Mouse (Mus musculus) intestine, embryonic 15.5 days (tissue): Measurements from ENCODE around the gene Fbh1. TPM values are rescaled to one million over a fixed set of nuclear protein-coding genes. Genes with fewer than 3 reads are reported as not detected.
A peak's percentile ranks its signal among the peaks of the same experiment; 100 is the strongest.

Experiments
- ATAC-seq: fragments of 200-750 bp; cut with Nextera tagmentation; 2 replicates; pipeline ENCODE4 v1.8.0; 2017; ENCODE audit warnings: moderate TSS enrichment, moderate library complexity
- H3K27ac ChIP-seq: fragments of 300-500 bp; sonication (generic); 2 replicates; pipeline ENCODE4 v1.5.1; 2015; ENCODE audit warnings: mild to moderate bottlenecking, inconsistent platforms
- H3K27me3 ChIP-seq: fragments of 300-500 bp; sonication (generic); replicated peaks from 2 replicates; pipeline ENCODE4 v1.6.1; 2015; ENCODE audit warnings: inconsistent platforms
- H3K36me3 ChIP-seq: fragments of 300-500 bp; sonication (generic); 2 replicates; pipeline ENCODE4 v1.6.1; 2015; ENCODE audit warnings: inconsistent platforms
- H3K4me1 ChIP-seq: fragments of 300-500 bp; sonication (generic); replicated peaks from 2 replicates; pipeline ENCODE4 v1.6.1; 2015; ENCODE audit warnings: inconsistent platforms
- H3K4me2 ChIP-seq: fragments of 300-500 bp; sonication (generic); replicated peaks from 2 replicates; pipeline ENCODE4 v1.6.1; 2015; ENCODE audit warnings: mild to moderate bottlenecking, inconsistent platforms
- H3K4me3 ChIP-seq: fragments of 300-500 bp; sonication (generic); replicated peaks from 2 replicates; pipeline ENCODE4 v1.5.1; 2015; ENCODE audit warnings: inconsistent platforms
- H3K9ac ChIP-seq: fragments of 300-500 bp; sonication (generic); 2 replicates; pipeline ENCODE4 v1.6.1; 2015; ENCODE audit warnings: inconsistent platforms
- H3K9me3 ChIP-seq: fragments of 300-500 bp; sonication (generic); 2 replicates; pipeline ENCODE4 v1.6.1; 2016; ENCODE audit warnings: inconsistent platforms
- WGBS: fragments of 180-500 bp; shearing (Covaris S2); methylation state at CpG from one replicate; pipeline ENCODE4 v1.1.7; 2015; 5-methylcytosine and 5-hydroxymethylcytosine counted together
- polyA plus RNA-seq: library from polyadenylated mRNA; unstranded; fragments of >200 nt; fragmentation: Nextera tagmentation; extraction: Ambion mirVana; gene quantifications from 2 replicates; pipeline ENCODE4 v1.2.1, GENCODE M21; 2015

The Fbh1 gene
- 108 and 110 TPM in 2 replicates for polyA plus RNA-seq

GRCm38 (mm10) chr2:11777091-11778068, at the start of gene Fbh1, which contains the start of gene Ankrd16:
Gene Fbh1, minus strand, starts transcription at chr2:11777582.
Gene Ankrd16, plus strand, starts transcription at chr2:11777876.
- Histone ChIP-seq H3K4me1 (peaks cover 6% of the 10 kb centered on the region), H3K4me2 (peak within 1 kb of the TSS; percentile 84), H3K27ac (peak within 1 kb of the TSS; percentile 98), H3K9me3 (no peaks in the 10 kb centered on the region), H3K4me3 (peak within 1 kb of the TSS; percentile 87), H3K36me3 (0 out of 2 replicates have a peak, but pooled peaks cover 7% of the 10 kb centered on the region), H3K9ac (peak within 1 kb of the TSS; percentile 89), H3K27me3 (no peaks in the 10 kb centered on the region)
- ATAC-seq: peak; percentile 96
- WGBS: under 1% methylated on average over 73 of the region's 73 CpGs

- ATAC-seq: no peak
- Histone ChIP-seq H3K4me1 (no peaks in the 10 kb centered on the region), H3K27ac (no peak overlapping the region), H3K9me3 (no peaks in the 10 kb centered on the region), H3K27me3 (no peaks in the 10 kb centered on the region), H3K36me3 (no peaks in the 10 kb centered on the region), H3K4me2 (no peak overlapping the region), H3K9ac (no peak overlapping the region), H3K4me3 (no peak overlapping the region)
- 83% methylated on average over 2 of the region's 2 CpGs for WGBS
Observed at GRCm38 (mm10) chr2:11801299-11801930, 24.0 kb upstream of the Fbh1 start.

- WGBS: 59% methylated on average over 5 of the region's 5 CpGs
- no peak overlapping the region for H3K9ac ChIP-seq
- no peaks in the 10 kb centered on the region for H3K4me1 ChIP-seq
- H3K27me3 ChIP-seq: no peaks in the 10 kb centered on the region
- no peaks in the 10 kb centered on the region for H3K36me3 ChIP-seq
- ATAC-seq: no peak
- no peak overlapping the region for H3K4me3 ChIP-seq
- no peak overlapping the region for H3K27ac ChIP-seq
- no peaks in the 10 kb centered on the region for H3K9me3 ChIP-seq
- no peak overlapping the region for H3K4me2 ChIP-seq
Observed at GRCm38 (mm10) chr2:11797930-11798364, 20.6 kb upstream of the Fbh1 start.

GRCm38 (mm10) chr2:11794668-11795067, 17.3 kb upstream of the Fbh1 start:
- Histone ChIP-seq H3K4me1 (no peaks in the 10 kb centered on the region), H3K27ac (no peak overlapping the region), H3K36me3 (peaks cover 8% of the 10 kb centered on the region), H3K9me3 (no peaks in the 10 kb centered on the region), H3K4me2 (no peak overlapping the region), H3K9ac (no peak overlapping the region), H3K4me3 (no peak overlapping the region), H3K27me3 (no peaks in the 10 kb centered on the region)
- WGBS: 71% methylated on average over 4 of the region's 4 CpGs
- no peak for ATAC-seq

GRCm38 (mm10) chr2:11784159-11784558, 6.8 kb upstream of the Fbh1 start:
- no peak overlapping the region for H3K4me2 ChIP-seq
- H3K27ac ChIP-seq: no peak overlapping the region
- H3K4me1 ChIP-seq: peaks cover 6% of the 10 kb centered on the region
- no peak overlapping the region for H3K9ac ChIP-seq
- no peak overlapping the region for H3K4me3 ChIP-seq
- no peaks in the 10 kb centered on the region for H3K9me3 ChIP-seq
- ATAC-seq: no peak
- no peaks in the 10 kb centered on the region for H3K27me3 ChIP-seq
- peaks cover 26% of the 10 kb centered on the region for H3K36me3 ChIP-seq
- 95% methylated on average over 6 of the region's 6 CpGs for WGBS

- H3K9ac ChIP-seq: peak overlapping the region; percentile 71
- peak overlapping the region; percentile 87 for H3K4me3 ChIP-seq
- WGBS: 0% methylated on average over 43 of the region's 43 CpGs
- H3K9me3 ChIP-seq: no peaks in the 10 kb centered on the region
- peaks cover 9% of the 10 kb centered on the region; the same call in 1 of the 2 replicates for H3K36me3 ChIP-seq
- peak; percentile 91 for ATAC-seq
- peak overlapping the region; percentile 98 for H3K27ac ChIP-seq
- H3K4me2 ChIP-seq: peak overlapping the region; percentile 84
- no peaks in the 10 kb centered on the region for H3K27me3 ChIP-seq
- H3K4me1 ChIP-seq: peaks cover 6% of the 10 kb centered on the region
Observed at GRCm38 (mm10) chr2:11778087-11778823, 873 bp upstream of the Fbh1 start.

- H3K4me2 ChIP-seq: peak overlapping the region; percentile 84
- H3K27ac ChIP-seq: no peak overlapping the region; the same call in 1 of the 2 replicates
- 42% methylated on average over 8 of the region's 8 CpGs for WGBS
- H3K36me3 ChIP-seq: no peaks in the 10 kb centered on the region
- peak overlapping the region; percentile 87 for H3K4me3 ChIP-seq
- H3K9me3 ChIP-seq: no peaks in the 10 kb centered on the region
- H3K4me1 ChIP-seq: peaks cover 6% of the 10 kb centered on the region
- no peak for ATAC-seq
- no peaks in the 10 kb centered on the region for H3K27me3 ChIP-seq
- H3K9ac ChIP-seq: peak overlapping the region; percentile 89
Observed at GRCm38 (mm10) chr2:11776415-11776814, 967 bp downstream of the Fbh1 start.

- 88% methylated on average over 5 of the region's 5 CpGs for WGBS
- Histone ChIP-seq H3K4me3 (no peak overlapping the region), H3K4me1 (peaks cover 6% of the 10 kb centered on the region)
Observed at GRCm38 (mm10) chr2:11775121-11775520, 2.3 kb downstream of the Fbh1 start.

GRCm38 (mm10) chr2:11774426-11774825, 3.0 kb downstream of the Fbh1 start:
- Histone ChIP-seq H3K27me3 (no peaks in the 10 kb centered on the region), H3K4me2 (no peak overlapping the region)
- WGBS: 83% methylated on average over 10 of the region's 10 CpGs

More at GRCm38 (mm10) chr2:11775121-11775520, 2.3 kb downstream of the Fbh1 start:
- no peak overlapping the region for H3K9ac ChIP-seq
- no peaks in the 10 kb centered on the region for H3K27me3 ChIP-seq
- ATAC-seq: no peak
- H3K4me2 ChIP-seq: no peak overlapping the region
- no peaks in the 10 kb centered on the region for H3K36me3 ChIP-seq
- no peak overlapping the region for H3K27ac ChIP-seq
- no peaks in the 10 kb centered on the region for H3K9me3 ChIP-seq

GRCm38 (mm10) chr2:11772401-11772800, 5.0 kb downstream of the Fbh1 start:
- Histone ChIP-seq H3K4me1 (no peaks in the 10 kb centered on the region), H3K4me3 (no peak overlapping the region), H3K9ac (no peak overlapping the region), H3K27me3 (no peaks in the 10 kb centered on the region), H3K9me3 (no peaks in the 10 kb centered on the region), H3K4me2 (no peak overlapping the region), H3K36me3 (peaks cover 10% of the 10 kb centered on the region; the same call in 1 of the 2 replicates), H3K27ac (no peak overlapping the region)
- 81% methylated on average over 4 of the region's 4 CpGs for WGBS
- ATAC-seq: no peak

More at GRCm38 (mm10) chr2:11774426-11774825, 3.0 kb downstream of the Fbh1 start:
- Histone ChIP-seq H3K4me1 (peaks cover 2% of the 10 kb centered on the region), H3K9me3 (no peaks in the 10 kb centered on the region), H3K36me3 (0 out of 2 replicates have a peak, but pooled peaks cover under 1% of the 10 kb centered on the region), H3K9ac (no peak overlapping the region), H3K27ac (no peak overlapping the region), H3K4me3 (no peak overlapping the region)
- no peak for ATAC-seq

- ATAC-seq: no peak
- Histone ChIP-seq H3K4me2 (no peak overlapping the region), H3K27ac (no peak overlapping the region), H3K9ac (no peak overlapping the region), H3K9me3 (no peaks in the 10 kb centered on the region), H3K4me1 (no peaks in the 10 kb centered on the region), H3K27me3 (no peaks in the 10 kb centered on the region), H3K36me3 (peaks cover 11% of the 10 kb centered on the region; the same call in 1 of the 2 replicates), H3K4me3 (no peak overlapping the region)
- WGBS: 82% methylated on average over 4 of the region's 4 CpGs
Observed at GRCm38 (mm10) chr2:11771701-11772100, 5.7 kb downstream of the Fbh1 start.
